Mouse (Mus musculus) stomach, postnatal 0 days (tissue): ENCODE measurements around the gene Ropn1.

Source experiments
- CTCF ChIP-seq: IDR thresholded peaks from 2 replicates; pipeline ENCODE4 v1.5.1; 2016; ENCODE audit warnings: antibody characterized with exemption, low read depth, mild to moderate bottlenecking, moderate library complexity
- EP300 ChIP-seq: optimal IDR thresholded peaks from 2 replicates; pipeline ENCODE3; 2016; ENCODE audit warnings: antibody characterized with exemption

DNA sequence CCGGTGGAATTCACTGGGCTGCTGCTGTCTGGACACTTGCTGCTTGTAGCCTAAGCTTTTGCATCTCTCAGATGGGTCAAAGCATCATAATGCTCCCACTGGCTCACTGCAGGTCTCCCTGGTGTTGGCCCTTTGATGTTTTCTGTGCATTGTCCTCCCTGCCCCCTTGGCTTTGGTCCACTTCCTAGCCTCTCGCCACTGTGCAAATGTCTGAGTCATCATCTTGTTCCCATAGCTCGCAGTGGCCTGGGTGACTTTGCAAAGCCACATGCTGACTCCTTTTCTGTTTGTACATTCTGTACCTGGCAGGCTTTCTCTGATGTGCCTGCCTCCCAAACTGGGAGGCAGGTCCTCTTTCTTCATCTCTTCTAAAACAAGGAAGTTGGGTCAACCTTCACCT, 23.1 kb downstream of the Ropn1 start:
- no peak for TF ChIP-seq CTCF
- TF ChIP-seq EP300 = no peak
